ENCODE assay signal across 32 mouse cellular contexts in genomic region chr5:3783947-3784681, GRCm38 (mm10). TPM values are rescaled to one million over a fixed set of nuclear protein-coding genes. Genes with fewer than 3 reads are reported as not detected.
A peak's percentile ranks its signal among the peaks of the same experiment; 100 is the strongest.
DNase-seq lines count a peak whose midpoint lies in the region; ATAC-seq and TF ChIP-seq lines count a peak whose summit lies in the region.
"Had no signal": no experiment of that assay in that cellular context is flagged by ENCODE, and none has a peak within 500 bp of the region (broad histone marks: within the 10 kb centered on the region; RNA-seq: fewer than 3 reads in every experiment).

No protein-coding gene starts in this region.

- peak; percentile 41 for TF ChIP-seq CTCF in layer of hippocampus, adult 2 months (conservative IDR thresholded peaks at IDR 0.05)

- peaks cover 7% of the 10 kb centered on the region for H3K4me1 ChIP-seq in neural tube, embryonic 15.5 days
- peaks cover 10% of the 10 kb centered on the region for H3K4me1 ChIP-seq in liver, embryonic 13.5 days (replicated peaks)
- H3K4me1 ChIP-seq: hindbrain, embryonic 12.5 days; intestine, embryonic 15.5 days; limb, embryonic 12.5 days; midbrain, embryonic 12.5 days had no signal

- H3K36me3 ChIP-seq in neural tube, embryonic 15.5 days = no peaks in the 10 kb centered on the region
- H3K36me3 ChIP-seq in liver, embryonic 13.5 days = no peaks in the 10 kb centered on the region
- H3K36me3 ChIP-seq: forebrain, embryonic 15.5 days; hindbrain, embryonic 12.5 days; intestine, embryonic 15.5 days; limb, embryonic 12.5 days; midbrain, embryonic 12.5 days had no signal

- peak overlapping the region; percentile 16; the same call in 1 of the 2 replicates for H3K27ac ChIP-seq in layer of hippocampus, adult 2 months
- H3K27ac ChIP-seq in neural tube, embryonic 15.5 days (replicated peaks) = no peak overlapping the region
- no peak overlapping the region for H3K27ac ChIP-seq in liver, embryonic 13.5 days
- H3K27ac ChIP-seq: forebrain, embryonic 15.5 days; hindbrain, embryonic 12.5 days; hindbrain, postnatal 0 days; intestine, embryonic 15.5 days; kidney, postnatal 0 days; left cerebral cortex, adult 2 months; limb, embryonic 12.5 days; liver, embryonic 14.5 days; midbrain, embryonic 12.5 days had no signal

- no peak overlapping the region for H3K9ac ChIP-seq in neural tube, embryonic 15.5 days (replicated peaks)
- H3K9ac ChIP-seq in liver, embryonic 13.5 days = no peak overlapping the region
- H3K9ac ChIP-seq: forebrain, embryonic 15.5 days; hindbrain, embryonic 12.5 days; intestine, embryonic 15.5 days; limb, embryonic 12.5 days; liver, embryonic 14.5 days; lung, embryonic 14.5 days; midbrain, embryonic 12.5 days had no signal

- no peaks in the 10 kb centered on the region for H3K9me3 ChIP-seq in neural tube, embryonic 15.5 days (replicated peaks)
- H3K9me3 ChIP-seq in liver, embryonic 13.5 days (replicated peaks) = no peaks in the 10 kb centered on the region
- H3K9me3 ChIP-seq: forebrain, embryonic 15.5 days; hindbrain, embryonic 12.5 days; intestine, embryonic 15.5 days; limb, embryonic 12.5 days; midbrain, embryonic 12.5 days had no signal

- 77% methylated on average over 2 of the region's 2 CpGs for WGBS in neural tube, embryonic 15.5 days
- WGBS in liver, embryonic 13.5 days (ENCODE audit: insufficient replicate concordance) = 49% methylated on average over 2 of the region's 2 CpGs

- H3K27me3 ChIP-seq in neural tube, embryonic 15.5 days (replicated peaks) = no peaks in the 10 kb centered on the region
- no peaks in the 10 kb centered on the region for H3K27me3 ChIP-seq in liver, embryonic 13.5 days
- H3K27me3 ChIP-seq: forebrain, embryonic 15.5 days; hindbrain, embryonic 12.5 days; intestine, embryonic 15.5 days; limb, embryonic 12.5 days; midbrain, embryonic 12.5 days had no signal

- no peak for DNase-seq in layer of hippocampus, adult 2 months (ENCODE audit: low spot score in 2 of 2)
- no peak for DNase-seq in layer of hippocampus, postnatal 36 days
- no peak for DNase-seq in neural tube, embryonic 10.5 days (ENCODE audit: extremely low spot score, low spot score)
- DNase-seq in liver, embryonic 13.5 days = no peak
- no peak for DNase-seq in retina, embryonic 14.5 days (ENCODE audit: low spot score)
- DNase-seq in kidney, adult 8-10 months = no peak
- DNase-seq: adrenal gland, postnatal 10 days; B cell, adult 2 months; cerebellum, adult 18-20 months; gastrocnemius, postnatal 25 days; heart, adult 18-20 months; heart, postnatal 36 days; kidney, adult 2 months; kidney, postnatal 4 days; lung, embryonic 14.5 days; lung, postnatal 14 days; right cerebral cortex, adult 18-20 months; spleen, adult 18-20 months; thymus, postnatal 14 days had no signal

- ATAC-seq in neural tube, embryonic 15.5 days (ENCODE audit: low FRiP score) = 0 out of 2 replicates have a peak, but pooled peaks have one; percentile 41
- ATAC-seq in liver, embryonic 13.5 days (ENCODE audit: low read depth) = peak; percentile 48; the same call in 1 of the 2 replicates
- ATAC-seq: activated CD4-positive, CD25-positive, alpha-beta regulatory T cell, adult 4 months; forebrain, embryonic 15.5 days; hindbrain, postnatal 0 days; intestine, embryonic 15.5 days had no signal

- H3K4me2 ChIP-seq in neural tube, embryonic 15.5 days = no peak overlapping the region
- no peak overlapping the region for H3K4me2 ChIP-seq in liver, embryonic 13.5 days
- H3K4me2 ChIP-seq: forebrain, embryonic 15.5 days; heart, embryonic 11.5 days; hindbrain, embryonic 12.5 days; intestine, embryonic 15.5 days; limb, embryonic 12.5 days; lung, embryonic 14.5 days; midbrain, embryonic 12.5 days had no signal

- no peak overlapping the region for H3K4me3 ChIP-seq in layer of hippocampus, adult 2 months
- no peak overlapping the region for H3K4me3 ChIP-seq in neural tube, embryonic 15.5 days (replicated peaks)
- H3K4me3 ChIP-seq in liver, embryonic 13.5 days (replicated peaks) = no peak overlapping the region
- H3K4me3 ChIP-seq: erythroblast, embryonic 14.5 days; forebrain, embryonic 15.5 days; hindbrain, embryonic 12.5 days; intestine, embryonic 15.5 days; left cerebral cortex, adult 2 months; limb, embryonic 12.5 days; midbrain, embryonic 12.5 days had no signal

RNA-seq across cellular contexts. Expression of gene Ankib1, which starts 18.6 kb away (rescaled TPM):
- total RNA-seq in layer of hippocampus, adult 2 months (2021) = 100 to 1,000 TPM; 110 to 119 TPM
- total RNA-seq in layer of hippocampus, postnatal 36 days (2021) = 100 to 1,000 TPM; 103 to 105 TPM
- polyA plus RNA-seq in neural tube, embryonic 15.5 days (2015; fragmentation: Nextera tagmentation; extraction: Ambion mirVana) = 15.5 and 15.9 TPM in 2 replicates
- polyA plus RNA-seq in liver, embryonic 13.5 days (2015; fragmentation: Nextera tagmentation; extraction: Ambion mirVana) = 3.9 and 5.1 TPM in 2 replicates

RNA-seq across cellular contexts. Expression of gene Krit1, which starts 18.9 kb away (rescaled TPM):
- 10 to 100 TPM; 52.9 to 60.7 TPM for total RNA-seq in layer of hippocampus, adult 2 months (2021)
- 10 to 100 TPM; 59.7 to 66.2 TPM for total RNA-seq in layer of hippocampus, postnatal 36 days (2021)
- polyA plus RNA-seq in neural tube, embryonic 15.5 days (2015; fragmentation: Nextera tagmentation; extraction: Ambion mirVana) = 48.8 and 49.4 TPM in 2 replicates
- 22.9 and 30.5 TPM in 2 replicates for polyA plus RNA-seq in liver, embryonic 13.5 days (2015; fragmentation: Nextera tagmentation; extraction: Ambion mirVana)
